Mouse (Mus musculus) Muller cell, postnatal 12 days (primary cell): Measurements from ENCODE around the gene Fbxw10.

ENCODE experiments used
- DNase-seq: peaks from one replicate; pipeline ENCODE4 v3.0.0-alpha.2; 2015; ENCODE audit errors: inconsistent ontology term

The Fbxw10 gene

DNA sequence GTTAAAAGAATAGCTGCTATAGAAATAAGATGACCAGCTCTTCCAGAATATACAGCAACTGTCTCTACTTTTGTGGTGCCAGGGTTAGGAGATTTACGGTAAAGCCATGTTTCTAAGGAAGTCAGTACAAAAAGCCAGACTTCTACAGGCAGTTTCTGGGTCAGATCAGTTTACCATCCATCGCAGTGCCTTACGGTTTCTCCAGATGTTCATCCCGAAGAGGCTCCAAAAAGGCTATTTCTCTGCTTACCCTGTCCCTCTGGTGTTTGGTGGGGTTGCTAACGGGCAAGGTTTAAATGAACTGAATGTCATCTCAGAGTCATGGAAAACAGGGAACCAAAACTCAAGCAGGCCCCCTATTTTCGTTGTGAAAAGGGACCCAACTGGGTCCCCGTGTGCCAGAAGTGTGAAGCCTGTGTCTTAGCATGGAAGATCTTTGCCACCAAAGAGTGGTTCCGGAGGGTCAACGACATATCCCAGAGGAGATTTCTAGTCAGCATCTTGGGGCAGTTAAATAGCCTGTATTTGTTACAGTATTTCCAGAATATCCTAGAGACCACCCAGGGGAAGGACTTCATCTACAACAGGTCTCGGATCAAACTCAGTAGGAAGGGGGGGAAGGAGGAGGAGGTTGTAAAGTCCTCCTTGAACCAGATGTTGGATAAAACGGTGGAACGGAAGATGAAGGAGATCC, at the start of gene Fbxw10:
Gene Fbxw10 (plus strand): TSS at position 109 of the 694 bp plus-strand sequence.
- peak; percentile 34 for DNase-seq

DNA sequence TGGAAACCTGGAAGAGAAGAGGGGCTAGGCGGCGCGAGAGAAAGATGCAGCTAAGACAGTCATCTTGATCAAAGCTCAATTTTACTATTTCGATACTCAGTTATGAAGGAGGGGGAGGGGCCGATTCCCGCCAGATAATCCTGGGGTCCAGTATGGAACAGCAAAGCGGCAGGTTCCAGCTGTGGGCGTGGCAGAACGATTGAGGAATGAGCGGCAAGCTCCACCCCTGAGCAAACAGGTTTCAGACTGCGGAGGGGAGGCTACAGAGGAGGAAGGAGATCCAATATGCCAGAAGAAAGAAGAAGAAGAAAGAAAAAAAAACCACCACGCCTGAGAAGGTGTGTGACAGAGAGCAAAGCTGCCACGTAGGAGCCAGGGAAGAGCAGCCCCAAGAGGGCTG, 42.8 kb upstream of the Fbxw10 start:
- no peak for DNase-seq

DNA sequence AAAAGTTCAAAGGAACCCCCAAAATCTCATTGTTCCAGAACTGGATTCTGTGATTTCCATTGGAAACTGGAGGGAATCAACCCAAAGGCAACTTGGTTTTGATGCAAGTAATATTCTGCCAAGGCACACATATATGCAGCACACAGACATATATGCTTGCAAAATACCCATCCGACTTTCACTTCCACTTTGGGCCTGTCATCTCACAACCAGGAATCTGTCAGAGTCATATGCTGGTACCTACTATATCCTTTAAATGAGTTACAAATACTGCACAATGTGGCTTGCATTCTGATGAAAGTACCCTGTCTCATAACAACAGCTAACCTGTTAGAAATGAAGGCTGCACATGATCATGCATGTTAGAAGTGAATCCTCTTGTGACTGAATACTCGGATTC, 38.9 kb upstream of the Fbxw10 start:
- DNase-seq, result no peak

DNA sequence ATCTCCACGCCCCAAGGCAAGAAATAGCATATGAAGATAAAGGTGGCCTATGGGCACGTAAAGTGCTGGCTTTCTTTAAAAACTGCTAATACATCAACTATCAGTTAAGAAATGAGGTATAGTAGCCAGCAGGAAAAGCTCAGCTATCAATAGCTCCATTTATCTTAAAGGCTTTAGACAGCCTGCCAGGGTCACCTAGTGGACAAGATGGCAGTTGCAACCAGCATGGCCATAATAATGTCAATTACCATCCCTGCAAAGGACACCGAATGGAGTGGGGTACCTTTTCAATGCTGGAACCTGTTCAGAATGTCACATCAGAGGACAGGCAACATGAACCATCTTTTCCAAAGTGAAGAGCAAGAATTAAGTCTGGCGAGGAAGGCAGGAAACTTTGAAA, 37.7 kb upstream of the Fbxw10 start:
- DNase-seq, result no peak

DNA sequence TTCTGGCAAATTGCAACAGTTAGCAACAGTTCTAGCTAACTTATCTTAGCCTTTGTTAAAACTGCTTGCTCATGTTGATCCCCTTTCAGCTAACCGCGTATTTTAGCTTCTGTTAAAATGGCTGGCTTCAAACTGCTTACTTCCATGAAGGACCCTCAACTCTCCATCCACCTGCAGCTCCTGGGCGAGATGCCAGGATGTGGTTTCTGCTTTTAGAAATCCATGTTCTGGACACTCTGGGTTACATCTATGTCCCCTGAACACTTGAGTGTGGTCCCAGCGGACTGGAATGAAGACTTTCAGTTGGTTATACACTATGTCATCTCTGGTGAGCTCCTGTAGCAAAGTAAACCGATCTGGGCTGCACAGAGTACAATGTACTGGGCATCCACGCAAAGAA, 34.6 kb upstream of the Fbxw10 start:
- DNase-seq, result no peak

DNA sequence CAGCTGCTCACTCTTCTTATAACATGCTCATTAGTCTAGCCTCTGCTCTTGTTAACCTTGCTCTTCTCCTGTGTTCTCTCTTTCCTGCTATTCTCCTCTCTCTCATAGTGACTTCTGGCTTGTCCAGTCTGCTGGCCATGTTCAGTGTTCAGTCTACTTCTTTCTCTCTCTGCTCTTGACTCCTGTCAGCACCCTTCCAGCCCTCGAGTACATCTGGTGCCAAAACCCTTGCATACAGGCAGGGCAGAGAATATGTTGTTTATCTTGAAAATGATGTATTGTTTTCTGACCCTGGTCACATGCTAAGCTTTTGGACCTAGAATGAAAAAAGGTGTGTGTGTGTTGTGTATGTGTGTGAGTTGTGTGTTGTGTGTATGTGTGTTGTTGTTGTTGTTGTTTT, 33.4 kb upstream of the Fbxw10 start:
- no peak for DNase-seq

DNA sequence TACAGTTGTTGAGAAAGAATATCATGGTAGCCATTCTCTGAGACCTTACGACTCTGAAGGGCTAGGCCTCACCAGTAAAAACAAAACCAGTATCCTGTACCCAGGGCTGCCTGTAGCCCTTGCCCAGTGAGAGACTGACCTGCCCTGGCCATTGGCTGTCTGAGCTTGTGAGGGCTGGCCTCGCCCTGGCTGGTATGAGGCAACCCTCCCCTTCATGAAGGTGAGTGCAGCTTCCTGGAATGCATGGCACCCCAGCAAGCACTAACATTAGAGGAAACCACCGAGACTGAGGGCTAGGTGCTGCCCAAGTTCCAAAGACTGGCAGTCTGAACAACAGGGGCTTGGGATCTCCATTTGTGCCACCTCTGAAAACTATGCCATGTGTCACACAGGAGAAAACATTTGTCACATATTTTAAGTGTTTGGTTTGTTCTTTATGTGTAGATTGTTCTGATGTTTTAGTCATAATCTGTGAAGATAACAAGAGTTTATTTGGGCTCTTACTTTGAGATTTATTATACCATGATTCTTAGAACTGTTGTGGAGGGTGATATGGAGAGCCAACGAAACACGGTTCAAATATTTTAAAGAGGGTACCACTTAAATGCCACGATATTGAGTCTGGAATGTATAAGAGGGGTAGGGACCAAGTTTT, 32.8 kb upstream of the Fbxw10 start:
- no peak for DNase-seq

DNA sequence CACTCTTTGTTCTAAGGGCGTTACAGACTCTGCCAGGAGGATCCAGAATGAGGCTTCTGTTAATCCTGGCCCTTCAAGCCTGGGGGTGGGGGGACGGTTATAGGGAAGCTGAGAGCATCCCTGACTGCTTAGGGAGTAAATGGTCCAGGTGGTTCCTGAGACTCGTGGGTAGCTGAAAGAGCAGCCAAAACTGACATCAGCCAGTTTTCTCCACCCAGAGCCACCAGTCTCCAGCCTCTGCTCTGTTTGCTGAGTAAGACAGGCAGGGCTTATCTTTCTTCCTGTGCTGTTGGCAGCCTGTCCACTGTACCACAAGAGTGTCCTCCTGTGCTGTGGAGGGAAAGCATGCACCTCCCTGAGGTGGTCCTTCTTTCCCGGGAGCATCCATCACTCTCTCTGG, 32.2 kb upstream of the Fbxw10 start:
- no peak for DNase-seq

DNA sequence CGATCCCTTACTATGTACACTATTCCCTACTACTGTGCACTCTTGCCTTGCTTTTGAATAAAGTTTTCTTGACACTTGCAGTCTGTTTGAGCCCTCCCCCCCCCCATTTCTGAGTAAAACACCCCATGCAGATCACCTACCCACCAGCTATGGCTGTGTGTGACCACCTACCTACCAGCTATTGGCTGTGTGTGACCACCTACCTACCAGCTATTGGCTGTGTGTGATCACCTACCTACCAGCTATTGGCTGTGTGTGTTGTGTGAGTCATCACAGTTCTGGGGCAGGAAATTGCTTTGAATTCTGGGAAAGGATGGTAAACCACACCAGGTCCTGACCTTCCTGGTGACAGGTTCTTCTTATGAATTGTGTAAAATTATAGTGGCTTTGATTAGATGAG, 31.4 kb upstream of the Fbxw10 start:
- no peak for DNase-seq

DNA sequence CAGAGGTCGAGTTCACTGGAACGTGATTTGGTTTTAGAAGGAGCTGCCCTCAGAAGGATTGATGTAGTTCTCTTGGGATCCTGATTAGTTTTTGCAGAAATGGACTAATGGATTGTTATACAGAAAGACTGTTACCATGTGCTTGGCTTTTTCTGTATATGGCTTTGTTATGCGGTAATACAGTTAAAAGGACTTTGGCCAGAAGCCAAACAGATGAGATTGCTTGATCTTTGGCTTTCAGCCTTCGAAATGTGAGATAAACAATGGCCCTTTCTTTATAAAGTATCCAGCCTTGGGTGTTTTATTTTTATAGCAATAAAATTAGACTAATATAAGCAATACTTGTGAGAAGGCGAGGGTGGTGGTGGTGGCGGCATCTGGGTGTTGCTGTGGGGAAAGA, 30.3 kb upstream of the Fbxw10 start:
- DNase-seq, result no peak

DNA sequence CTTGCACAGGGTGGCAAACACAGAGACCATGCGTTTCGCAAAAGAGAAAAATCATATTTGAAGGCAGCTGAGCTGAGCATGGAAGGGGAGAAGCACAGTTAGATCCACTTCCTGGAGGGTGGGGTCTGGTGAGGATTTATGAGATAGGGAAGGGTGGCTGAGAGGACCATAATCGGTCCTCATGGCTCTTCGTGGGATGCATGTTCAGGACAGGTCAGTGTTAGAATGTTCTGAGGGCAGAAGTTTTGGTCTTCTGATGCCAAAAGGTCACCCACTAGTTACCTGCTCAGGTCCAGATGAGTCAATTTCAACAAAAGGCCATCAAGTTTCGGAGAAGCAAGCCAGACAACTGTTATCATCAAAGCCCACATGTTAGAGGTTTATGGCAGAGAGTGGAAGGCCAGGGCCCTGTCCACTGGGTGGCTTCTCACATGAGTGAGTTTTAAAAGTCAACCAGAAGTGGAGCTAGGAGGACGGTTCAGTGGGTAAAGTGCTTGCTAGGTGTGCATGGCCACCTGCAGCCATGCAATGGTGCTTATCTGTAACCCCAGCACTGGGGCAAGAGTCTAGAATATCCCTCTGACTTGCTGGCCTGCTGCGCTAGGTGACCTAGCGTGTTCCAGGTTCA, 27.7 kb upstream of the Fbxw10 start:
- DNase-seq, result no peak

DNA sequence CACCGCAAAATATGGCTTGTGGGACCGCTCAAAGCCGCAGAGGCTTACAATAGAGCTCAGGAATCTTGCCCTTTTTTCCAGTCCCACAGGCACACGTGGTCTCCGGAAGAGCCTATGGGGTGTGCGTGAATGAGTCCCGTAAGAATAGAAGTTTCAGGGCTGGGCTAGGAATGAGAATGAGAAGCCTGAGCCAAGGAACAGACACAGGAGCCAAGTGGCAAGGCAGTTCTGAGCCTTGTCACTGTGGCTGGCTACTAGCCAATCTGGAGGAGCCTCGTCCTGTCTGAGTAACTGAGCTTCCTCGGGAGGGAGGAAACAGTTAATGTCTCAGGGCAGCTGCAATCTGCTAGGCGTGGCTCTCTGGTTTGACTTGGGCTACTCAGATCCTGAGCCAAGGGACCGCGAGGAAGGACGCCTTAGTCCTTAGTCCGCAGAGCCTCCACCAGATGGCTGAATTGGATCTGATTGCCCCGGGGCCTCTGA, 26.8 kb upstream of the Fbxw10 start, which contains the start of gene Trim16:
Gene Trim16 (plus strand): TSS at position 173 of the 483 bp plus-strand sequence.
- peak; percentile 91 for DNase-seq

DNA sequence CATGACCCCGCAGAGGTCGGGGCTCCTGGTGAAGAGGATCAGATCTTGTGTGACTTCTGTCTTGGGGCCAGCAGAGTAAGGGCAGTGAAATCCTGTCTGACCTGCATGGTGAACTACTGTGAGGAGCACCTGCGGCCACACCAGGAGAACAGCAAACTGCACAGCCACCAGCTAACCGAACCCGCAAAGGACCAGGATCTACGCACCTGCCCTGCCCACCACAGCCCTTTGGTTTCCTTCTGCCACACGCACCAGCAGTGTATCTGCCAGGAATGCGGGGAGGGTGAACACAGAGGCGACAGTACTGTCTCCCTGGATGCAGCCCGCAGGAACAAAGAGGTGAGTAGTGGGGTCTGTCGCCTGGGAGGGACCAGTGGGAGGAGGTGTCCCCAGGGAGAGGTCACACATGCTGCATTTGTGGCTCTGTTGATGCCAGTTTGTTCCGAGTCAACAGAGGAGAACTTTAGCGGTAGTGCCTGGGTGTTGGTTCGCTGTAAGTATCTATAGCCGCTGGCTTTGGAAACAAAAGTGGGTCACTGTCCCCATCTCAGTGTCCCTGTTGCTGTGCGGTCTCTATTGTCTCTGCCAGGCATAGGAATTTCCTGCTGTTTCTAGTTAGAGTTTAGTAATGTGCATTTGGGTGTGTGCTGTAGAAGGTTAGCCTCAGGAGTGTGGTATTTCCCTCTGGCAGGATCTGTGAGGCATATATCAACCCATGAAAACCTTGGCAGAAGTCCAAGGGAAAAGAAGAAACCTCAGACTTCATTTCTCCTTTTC, 26.0 kb upstream of the Fbxw10 start:
- DNase-seq, result peak; percentile 84

DNA sequence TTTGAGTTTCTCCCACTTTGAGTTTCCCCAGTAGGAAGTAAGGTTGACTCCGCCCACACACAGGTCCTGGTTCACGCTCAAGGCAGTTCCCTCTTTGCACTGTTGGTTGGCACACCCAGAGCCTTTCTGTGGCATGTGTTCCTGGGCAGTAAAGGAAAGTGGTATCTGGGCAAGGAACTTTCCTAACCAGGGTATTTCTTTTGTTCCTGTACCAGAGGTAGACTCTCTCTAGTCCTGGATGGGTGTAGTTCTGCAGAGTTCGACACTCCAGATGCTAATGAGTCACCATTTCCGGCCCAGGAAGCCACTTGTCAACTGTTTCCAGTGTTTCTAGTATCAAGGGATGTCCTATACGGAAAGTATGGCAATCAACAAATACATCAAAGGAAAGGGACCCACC, 25.0 kb upstream of the Fbxw10 start:
- DNase-seq, result no peak

DNA sequence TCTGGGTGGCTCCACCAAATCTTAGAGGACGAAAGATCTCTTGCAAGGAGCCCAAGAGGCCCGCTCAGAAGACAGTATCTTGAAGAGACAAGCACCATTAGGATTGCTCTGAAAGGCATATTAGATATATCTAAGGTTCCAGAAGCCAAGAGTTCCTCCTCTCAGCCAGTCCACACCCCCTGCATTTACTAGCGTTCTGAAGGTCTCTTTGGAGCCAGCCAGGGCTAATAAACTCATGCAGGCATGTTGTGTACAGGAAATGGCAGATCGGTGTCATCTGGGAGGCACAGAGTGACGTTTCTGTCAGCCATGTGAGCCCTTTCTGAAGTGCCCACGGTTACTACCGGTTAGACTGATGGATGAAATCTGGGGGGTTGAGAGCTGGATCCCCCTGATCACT, 22.7 kb upstream of the Fbxw10 start:
- DNase-seq, result no peak

DNA sequence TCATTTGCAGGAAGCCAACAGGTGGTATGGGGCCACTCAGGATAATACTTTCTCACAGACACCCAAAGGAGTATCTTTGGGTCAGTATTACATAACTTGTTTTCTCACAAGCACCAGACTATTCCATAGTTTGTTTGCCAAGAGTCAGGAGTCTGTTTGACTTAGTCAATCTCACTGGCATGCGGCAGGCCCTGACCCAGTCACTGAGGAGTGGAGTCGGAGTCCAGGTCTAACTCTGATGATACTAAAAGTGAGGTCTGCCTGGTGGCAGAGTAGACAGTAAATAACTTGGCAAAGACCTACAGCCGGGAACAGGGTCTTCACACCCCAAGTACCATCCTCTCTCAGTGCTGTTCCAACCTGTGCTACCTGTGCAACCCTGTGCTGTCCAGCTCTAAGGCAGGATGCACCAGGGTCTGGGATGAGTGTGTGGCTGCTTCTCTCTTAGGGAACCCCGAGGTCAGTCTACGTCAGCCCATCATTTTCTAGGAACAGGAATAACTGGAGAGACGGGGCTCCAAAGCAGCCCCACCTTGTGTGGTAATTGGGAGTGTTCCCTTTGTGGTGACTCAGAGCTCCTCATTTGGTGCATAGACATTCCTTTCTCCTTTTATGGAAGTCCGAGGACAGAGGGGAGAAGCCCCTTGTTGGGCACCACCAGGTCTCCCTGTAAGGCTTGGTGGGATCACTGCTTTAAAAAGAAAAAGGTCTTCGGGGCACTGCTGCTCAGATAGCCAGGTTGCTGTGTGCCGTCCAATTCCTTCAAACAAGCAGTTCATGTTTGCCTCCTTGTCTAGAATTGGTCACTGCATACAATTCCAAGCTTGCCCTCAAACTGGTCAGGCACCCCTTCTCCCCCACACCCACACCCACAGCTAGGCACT, 21.4 kb upstream of the Fbxw10 start:
- DNase-seq, result no peak

DNA sequence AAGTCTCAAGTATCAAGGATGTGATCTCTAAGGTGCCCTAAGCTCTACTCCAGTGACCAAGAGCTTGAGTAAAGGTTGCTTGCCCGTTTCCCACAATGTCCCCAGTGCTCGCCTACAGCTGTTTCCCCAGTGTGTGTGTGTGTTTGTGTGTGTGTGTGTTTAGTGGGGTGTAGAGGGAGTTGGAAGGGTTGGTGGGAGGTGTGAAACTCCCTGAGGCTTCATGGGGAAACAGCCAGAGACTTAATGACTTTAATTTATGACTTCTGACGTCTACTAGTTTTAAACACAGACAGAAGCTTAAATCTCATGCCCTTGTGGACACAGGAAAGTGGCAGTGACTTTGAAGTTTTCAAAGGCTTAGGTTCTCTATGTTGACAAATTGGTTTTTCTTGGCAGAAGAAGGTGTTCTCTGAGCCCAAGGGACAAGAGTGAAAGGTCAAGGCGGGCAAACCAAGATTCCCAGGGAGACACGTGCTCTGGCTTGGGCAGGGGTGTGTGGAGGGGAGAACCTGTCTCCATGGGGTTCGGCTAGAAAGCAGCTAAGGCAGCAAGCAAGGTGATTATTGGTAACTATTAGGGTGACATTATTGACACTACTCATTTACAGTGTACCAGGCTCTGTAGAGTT, 20.6 kb upstream of the Fbxw10 start:
- DNase-seq, result no peak

DNA sequence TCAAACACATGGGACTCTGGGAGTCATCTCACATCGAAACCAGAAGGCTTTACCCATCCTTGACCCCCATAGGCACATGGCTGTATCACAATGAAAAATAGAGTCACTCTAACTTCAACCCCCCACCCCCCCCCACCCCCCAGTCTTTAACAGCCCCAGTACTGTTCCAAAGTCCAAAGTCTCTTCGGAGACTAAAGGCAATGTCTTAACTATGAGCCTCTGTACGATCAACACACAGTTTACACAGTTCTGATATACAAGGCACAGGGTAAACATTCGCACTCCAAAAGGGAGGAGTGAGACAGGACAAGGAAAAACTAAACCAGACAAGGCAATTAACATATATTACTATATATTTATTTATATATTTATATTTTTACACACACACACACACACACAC, 19.7 kb upstream of the Fbxw10 start:
- no peak for DNase-seq

DNA sequence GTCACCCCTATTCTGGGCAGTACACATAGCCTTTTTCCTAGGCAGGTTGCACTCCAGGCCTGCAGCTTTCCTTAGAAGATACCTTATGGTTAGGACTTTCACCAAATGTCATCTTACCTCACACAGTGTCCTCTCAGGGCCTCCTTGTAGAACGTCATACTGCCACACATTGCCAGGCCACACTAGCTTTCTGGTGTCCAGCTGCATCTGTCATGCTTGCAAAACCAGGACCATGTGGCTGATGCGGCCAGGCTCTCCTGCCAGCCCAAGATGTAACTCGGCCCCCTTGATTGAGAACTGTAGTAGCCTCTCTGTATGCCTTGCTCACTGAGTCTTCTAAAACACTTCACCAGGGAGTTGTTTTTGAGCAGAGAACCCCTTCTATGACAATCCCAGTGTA, 19.0 kb upstream of the Fbxw10 start:
- DNase-seq, result no peak

DNA sequence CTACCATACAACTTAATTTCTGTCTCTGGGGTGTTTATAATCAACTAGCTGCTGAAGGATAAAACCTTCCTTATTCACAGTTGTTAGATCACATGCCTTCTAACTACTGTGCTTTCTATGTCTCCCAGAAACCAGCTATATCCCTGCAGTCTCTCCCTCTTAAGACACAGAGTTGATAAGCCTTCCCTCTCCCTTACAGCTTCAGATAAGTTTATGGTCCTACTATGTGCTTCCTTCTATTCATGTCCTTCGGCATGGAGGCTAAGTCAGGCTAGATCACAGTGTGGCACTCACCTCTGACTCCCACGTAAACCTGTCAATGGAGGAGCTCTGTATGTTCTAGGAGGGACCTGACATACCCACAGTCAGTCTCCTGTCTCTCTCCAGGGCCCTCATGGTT, 16.5 kb upstream of the Fbxw10 start:
- no peak for DNase-seq

DNA sequence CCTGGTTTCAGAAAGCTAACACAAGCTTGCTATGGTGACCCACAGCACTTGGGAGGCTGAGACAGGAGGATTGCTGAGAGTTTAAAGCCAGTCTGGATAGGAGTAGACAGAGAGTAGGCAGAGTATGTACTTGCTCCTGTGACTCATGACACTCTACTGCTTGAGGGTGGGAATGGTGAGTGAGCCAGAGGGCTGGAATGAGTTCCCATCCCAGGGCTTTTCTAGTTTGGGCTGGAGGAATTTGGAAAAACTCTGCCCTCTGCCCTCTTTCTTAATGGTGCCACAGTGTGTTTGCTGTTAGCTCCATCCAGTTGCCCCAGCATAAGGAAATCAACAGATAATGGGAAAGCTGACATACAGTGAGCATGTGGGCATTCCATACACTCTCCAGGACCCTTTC, 15.0 kb upstream of the Fbxw10 start:
- DNase-seq, result peak; percentile 40
